Mouse (Mus musculus): ENCODE measurements around the gene Gm49358.

DNA sequence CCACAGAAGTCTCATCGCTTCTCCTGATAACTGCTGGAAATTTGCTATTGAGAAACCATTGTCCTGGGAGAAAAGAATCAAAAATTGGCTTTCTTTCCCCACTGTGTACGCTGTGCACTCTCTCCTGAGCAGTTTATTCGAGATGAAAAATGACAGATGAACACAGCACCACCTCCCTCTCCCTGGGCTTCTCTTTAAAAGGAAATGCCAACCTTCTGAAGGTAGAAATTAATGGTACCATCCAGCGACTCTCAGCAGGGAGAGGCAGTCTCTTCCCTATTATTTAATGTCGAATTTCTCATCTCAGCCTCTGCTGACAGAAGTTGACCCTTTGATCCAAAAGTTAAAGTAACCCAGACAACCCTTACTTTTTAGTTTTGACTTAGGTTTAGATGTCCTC is 5.4 kb downstream of the Gm49358 start:
- TF ChIP-seq POLR2A (IDR thresholded peaks at IDR 0.05; ENCODE audit: insufficient read depth, low read length) (no peak), CTCF (IDR thresholded peaks at IDR 0.05; ENCODE audit: low read depth, low read length) (no peak)
